Mouse (Mus musculus) liver, adult (tissue): Measurements from ENCODE around the gene Dnaaf1.

Experiments used
- GATA4 ChIP-seq: IDR thresholded peaks from 2 replicates; pipeline ENCODE4 v1.6.1; 2014; ENCODE audit warnings: mild to moderate bottlenecking, low read length; ENCODE audit not compliant: insufficient replicate concordance

Gene Dnaaf1

DNA sequence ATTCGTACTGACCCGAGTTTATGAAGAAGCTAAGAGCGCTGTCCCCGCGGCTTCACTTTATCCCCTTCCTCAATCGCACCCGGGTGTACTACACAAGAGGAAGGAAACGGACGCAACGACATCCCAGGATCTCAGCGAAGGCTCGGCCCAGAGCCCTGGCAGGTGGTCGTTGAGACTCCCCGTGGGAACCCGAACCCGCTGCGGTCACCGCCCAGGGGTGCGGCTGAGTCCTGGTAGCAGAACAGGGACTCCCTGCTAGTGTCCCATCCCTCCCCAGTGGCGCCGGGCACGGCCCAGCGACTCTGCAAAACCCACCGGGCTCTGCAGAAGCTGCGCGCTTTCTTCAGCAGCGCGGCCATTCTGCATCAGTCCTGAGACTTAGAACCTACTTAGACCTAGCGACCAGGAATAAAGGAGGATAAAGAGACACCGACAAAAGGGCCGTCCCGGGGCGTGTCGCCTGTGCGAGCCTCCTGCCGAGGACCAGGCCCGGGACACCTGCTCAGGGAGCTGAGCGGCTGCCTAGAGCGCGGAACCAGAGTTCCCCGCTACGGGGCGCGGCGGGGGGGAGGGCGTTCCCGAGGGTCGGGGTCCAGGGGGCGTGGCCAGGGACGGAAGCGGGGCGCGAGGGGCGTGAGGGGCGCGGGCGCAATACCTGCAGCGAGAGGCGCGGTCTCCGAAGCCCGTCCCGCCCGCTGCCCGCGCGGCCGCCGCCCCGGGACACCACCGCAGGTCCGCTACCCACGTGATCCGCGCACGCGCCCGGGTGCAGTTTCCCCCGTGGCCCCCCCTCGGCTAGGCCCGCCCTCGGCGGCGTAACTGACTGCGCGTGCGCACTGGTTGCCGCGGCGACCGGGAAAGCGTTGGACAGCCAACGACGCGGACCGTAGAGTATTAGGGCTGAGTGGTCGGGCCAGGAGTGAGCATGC, at the start of gene Dnaaf1, which contains the start of gene Hsdl1:
TSS of gene Dnaaf1 (plus strand) at position 799 of the 929 bp plus-strand sequence.
TSS of gene Hsdl1 (minus strand) at position 747 of the 929 bp plus-strand sequence.
- no peak for TF ChIP-seq GATA4

DNA sequence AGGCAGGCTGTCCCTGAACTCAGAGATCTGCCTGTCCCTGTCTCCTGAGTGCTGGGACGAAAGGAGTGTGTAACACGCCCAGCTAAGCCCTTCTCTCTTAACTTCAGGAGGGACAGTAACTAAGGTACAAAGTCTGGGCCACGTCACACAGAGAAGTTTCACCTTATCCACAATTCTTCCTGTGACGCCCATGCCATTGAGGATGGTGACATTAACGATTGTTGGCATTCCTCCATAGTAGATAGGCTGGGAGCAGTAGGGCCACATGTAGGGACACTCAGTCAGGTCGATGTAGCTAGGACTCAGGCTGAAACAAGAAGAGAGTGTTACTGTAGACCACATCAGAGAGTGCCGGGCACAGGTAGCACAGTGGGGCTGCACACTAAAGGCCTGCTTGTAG, 46.3 kb upstream of the Dnaaf1 start:
- no peak for TF ChIP-seq GATA4

DNA sequence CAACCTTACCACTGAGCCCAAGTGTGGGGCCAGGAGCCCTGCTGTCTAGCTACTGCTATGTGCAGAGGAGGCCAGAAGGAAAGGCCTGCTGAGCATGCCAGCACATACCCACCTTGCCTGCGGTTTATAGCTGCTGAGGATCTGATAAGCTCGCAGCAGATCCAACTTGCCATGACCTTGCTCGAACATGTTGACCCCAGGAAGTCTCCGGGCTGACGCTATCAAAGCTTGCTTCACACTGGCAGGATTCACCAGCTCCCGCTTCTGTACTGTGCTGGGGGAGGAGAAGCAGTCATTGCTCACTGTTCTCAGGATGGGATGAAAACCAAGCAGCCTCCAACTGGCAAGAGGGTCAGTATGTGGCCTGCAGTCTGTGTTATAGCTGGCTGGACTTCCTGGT, 44.1 kb upstream of the Dnaaf1 start:
- no peak for TF ChIP-seq GATA4

DNA sequence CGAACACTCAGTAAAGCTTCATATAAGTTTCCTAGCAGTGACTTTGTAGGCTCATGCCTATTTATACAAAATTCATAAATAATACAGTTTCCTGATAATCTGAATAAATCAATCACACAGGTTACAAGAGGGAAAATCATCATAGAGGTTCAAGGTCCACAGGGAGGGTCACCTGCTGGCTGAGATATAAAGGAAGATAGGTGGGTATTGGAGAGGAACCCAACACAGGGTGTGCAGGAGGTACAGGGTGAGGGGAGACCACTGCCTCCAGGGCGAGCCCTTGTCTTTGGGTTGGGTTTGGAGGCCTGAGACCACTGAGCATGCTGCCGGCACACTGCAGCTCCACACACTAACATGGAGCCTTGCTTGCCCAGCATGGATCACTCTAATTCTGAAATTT, 43.6 kb upstream of the Dnaaf1 start:
- no peak for TF ChIP-seq GATA4

DNA sequence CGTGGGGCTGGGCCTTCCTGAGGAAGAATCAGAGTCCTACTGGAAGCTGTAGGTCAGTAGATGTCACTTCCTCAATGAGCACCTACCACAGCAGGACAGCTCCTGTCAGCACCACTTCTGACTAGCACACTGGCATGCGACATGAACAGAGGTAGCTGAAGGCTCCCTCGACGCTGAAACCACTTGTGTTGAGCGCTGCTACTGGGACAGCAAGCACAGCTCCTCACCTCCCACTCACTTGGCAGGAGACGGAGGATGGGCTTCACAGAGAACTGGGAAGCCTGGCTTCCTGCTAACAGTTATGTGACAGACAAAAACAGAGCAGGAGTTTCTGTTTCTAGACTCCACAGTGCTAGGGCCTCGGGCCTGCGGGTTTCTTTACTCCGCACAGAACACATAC, 43.1 kb upstream of the Dnaaf1 start:
- TF ChIP-seq GATA4: no peak

DNA sequence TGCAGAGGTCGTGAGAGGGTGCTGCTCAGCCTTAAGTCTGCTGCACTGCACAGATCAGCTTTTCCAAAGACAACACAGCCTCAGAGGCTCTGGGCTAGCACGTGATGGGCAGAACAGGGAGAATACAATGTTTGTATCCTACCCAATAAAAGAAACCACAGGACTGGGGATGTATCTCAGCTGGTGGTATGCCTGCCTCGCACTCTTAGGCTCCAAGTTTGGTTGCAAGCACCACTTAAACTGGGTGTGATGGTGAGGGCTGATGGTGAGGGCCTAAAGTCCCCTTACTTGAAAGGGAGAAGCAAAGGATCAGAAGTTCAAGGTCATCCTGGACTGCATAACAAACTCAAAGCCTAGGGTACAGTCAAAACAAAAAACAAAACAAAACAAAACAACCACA, 30.4 kb upstream of the Dnaaf1 start:
- TF ChIP-seq GATA4: no peak

DNA sequence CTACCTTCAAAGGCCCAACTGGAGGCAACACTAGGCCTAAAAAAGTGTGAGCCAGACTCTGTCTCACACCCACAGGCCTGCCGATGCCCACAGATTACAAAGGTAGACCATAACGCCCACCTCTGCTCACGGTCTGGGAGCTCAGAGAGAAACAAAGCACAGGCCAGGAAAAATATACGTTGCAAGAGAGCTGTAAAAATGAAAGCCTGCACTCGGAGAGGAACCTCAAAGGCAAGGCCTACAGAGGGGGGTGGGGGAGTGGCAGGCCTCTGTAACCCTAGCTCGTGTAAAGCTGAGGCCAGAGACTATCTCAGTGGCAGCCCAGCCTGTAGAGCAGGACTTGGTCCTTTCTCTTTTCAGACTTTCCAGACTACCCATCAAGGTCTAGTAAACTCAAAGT, 29.9 kb upstream of the Dnaaf1 start:
- no peak for TF ChIP-seq GATA4

DNA sequence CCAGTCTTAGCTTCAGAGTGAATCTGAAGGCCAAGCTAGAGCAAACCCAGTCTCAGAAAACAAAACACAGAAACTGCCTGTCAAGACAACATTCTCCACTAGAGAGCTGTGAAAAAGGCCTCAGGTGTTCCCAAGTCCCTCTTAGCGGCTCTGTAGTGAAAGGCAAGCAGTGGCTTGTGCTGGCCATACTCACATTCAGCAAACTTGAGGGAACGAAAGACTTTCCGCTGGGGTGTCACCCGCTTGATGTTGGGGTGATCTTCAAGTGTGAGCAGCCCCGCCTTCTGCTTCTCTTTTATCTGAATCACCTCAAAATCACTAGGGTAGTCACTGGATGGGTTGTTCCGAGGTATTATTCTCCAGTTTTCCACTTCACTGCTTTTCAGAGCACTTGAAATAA, 29.2 kb upstream of the Dnaaf1 start:
- no peak for TF ChIP-seq GATA4

DNA sequence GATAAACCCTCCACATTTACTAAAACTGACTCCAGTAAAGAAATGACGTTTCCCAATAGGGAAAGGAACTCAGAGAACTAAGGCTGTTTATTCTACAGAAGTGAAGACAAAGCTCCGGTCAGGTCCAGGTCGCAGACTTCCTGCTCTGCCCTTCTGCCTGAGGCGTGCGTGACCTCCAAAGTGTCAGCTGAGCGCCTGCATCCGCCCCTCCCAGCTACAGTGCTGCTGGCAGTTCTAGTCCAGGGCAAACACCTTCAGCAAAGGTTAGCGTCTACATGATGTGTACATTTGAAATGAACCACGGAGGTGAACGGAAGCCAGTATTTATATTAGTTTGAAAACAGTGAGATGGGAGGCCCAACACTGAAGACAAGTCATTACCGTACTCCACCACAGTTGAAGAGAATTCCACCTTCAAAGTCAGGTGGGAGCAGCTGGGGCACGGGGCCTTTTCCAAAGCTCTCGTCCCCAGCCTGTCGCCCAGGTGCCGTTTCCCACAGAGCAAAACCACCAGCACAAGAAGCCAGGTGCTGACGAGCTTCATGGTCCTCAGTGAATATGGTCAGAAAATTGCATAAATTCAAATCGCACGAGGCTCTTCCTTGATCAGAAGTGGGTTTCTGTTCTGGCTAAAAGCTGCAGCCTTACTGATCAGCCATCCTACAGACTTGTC, 27.9 kb upstream of the Dnaaf1 start:
- no peak for TF ChIP-seq GATA4

DNA sequence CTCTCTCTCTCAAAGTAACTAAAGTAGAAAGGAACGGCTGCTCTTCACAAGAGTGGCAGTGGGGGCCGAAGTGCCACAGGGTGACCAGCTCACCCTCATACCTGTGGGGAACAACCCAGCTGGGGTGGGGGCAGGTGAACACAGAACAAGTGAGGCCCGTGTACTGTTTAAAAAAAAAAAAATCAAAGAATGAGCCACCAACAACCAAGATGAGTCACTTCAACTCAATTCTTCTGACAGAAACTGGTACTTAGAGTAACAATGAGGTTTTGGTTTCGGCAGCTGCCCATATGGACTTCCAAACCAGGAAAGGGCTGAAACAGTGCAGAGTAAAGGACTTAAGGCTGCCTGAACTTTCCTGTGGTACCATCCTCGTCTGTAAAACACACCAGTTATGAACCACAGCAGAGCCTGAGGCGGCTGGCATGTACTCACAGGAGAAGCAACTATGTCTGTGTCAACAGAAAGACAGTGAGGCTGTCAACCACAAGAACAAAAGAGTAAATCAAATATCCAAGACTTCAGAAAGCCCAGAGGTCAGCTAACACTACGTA, 26.4 kb upstream of the Dnaaf1 start:
- no peak for TF ChIP-seq GATA4

DNA sequence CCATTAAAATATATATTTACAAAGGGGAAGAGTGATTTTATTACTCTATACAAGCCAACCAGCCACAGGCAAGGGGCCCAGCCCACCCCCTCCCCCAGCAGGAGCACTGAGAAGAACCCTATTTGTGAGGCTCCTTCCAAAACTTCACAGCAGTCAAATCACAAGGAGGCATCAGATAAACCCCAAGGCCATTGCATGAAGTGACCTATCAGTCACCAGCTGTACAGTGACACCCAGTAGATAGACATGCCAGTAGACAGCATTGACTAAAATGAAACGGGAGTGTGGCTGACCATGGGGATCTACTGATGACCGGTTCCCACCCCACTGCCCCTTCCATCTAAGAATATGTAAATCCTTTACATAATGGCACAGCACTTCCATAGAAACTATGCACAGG, 22.1 kb upstream of the Dnaaf1 start:
- no peak for TF ChIP-seq GATA4

DNA sequence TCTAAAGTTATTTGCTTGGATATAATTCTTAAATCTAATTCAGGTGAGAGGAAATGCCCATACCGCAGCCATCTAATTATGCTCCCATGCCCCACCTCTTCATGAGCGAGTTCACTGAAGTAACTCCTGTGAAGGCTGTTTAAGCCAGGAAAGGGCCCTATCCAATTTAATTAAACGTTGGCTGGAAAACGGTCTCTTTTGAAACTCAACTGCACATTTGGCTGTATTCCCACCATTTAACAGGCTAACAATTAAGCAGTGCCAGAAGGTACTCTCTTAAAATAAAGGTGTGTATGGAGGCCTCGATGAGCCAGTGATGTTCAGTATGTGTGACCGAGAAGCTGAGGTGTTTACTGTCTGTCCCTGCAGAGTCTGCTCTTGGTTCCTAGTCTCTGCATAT, 19.2 kb upstream of the Dnaaf1 start:
- no peak for TF ChIP-seq GATA4

DNA sequence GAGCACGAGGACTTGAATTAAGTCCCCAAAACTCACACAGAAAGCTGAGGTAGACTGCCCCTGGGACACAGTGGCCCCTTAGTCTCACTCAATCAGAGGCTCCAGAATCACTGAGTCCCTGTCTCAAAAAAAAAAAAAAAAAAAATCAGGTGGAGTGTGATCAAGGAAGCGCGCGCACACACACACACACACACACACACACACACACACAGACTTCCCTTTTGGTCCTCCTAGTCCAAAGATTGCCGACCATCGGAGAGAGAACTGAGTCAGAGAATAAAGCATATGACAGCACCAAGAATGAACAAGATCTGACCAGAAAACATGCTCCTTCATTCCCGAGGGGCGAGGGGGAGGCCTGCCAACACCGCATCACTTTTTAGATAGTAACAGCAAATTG, 17.9 kb upstream of the Dnaaf1 start:
- TF ChIP-seq GATA4: no peak

DNA sequence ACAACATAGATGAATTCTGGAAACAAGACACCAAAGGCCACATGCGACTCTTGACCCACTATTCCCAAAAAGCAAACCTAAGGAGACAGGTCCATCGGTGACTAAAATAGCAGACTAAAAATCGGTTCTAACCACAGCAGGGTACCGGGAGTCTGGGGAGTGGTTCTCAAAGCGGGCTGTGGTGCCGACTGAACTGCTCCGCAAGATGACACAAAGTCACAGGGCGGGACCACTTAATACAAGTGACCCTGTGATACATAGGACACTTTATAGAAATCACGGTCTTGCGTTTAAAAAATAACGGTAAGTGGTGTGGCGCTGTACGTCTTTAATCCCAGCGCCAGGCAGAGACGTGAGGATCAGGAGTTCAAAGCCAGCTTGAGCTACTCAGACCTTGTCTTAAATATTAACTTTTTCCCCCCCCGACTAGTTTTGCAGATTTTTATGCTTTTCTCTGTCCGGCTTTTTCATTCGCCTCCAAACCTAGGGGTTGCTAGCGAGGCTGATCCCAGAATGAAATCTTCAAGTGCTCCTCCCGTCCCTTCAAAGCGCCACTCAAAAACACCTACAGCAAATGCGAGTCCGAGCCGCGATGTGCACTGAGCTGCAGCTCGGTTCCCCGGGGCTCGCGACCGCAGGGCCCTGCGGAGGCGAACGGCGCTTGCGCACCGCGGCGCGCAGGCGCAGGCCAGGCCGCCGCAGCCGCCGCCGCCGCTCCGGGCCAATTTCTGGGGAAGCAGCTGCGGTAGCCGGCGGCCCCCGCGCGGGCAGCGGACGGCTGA, 17.0 kb upstream of the Dnaaf1 start:
- TF ChIP-seq GATA4: no peak

DNA sequence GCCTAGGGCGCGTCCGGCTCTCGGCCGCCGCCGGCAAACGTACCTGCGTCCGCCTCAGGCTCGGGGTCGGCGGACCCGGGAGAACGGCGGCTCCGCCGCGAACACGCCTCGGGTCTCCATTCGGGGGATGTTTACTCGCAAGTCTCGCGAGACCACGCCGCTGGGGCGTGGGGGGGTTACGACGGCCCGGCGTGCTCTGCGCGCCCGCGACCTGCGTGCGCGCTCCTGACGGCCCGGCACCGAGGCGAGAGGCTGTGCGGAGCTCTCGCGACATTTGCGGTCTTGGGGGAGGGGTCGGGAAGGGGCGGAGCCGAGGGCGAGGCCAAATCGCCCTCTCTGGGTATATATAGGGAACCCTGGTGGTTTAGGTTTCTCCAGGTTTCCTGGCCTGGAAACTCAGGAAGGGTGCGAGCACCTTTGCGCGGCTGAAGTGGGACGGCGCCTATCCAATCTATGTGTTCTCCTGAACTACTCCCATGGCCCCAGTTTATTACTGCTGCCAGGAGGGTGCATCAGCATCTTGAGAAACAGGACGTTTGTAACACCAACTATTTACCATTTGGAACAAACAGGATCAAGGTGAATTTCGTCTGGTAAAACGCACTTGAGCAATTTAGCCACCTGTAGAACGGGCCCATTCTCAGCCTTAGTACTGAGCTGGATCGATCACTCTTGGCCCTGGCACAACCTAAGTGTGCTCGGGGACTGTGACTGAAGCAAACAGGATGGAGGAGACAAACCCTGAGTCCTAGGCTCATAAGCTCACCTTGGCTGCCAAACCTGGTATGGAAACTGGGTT, 16.2 kb upstream of the Dnaaf1 start, which contains the start of gene Mbtps1:
TSS of gene Mbtps1 (minus strand) at position 133 of the 799 bp plus-strand sequence.
- TF ChIP-seq GATA4: no peak; the same call in 1 of the 2 replicates

DNA sequence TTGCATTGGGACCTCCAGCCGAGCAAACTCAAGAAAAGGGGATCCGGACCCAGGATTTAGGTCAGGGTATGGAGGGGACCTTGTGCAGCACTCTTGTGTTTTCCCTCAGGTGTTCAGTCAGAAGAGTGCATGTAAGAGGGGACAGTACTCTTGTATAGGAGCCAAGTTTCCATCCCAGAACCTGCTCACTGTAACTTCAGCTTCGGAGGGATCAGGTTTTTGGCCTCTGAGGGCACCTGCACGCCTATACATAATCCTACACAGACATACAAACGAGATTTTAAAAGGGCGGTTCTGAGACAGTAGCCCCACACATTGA, 15.7 kb upstream of the Dnaaf1 start:
- TF ChIP-seq GATA4: no peak
